Mouse (Mus musculus) hindbrain, embryonic 12.5 days (tissue): ENCODE measurements around the gene Lrrfip2. TPM values are rescaled to one million over a fixed set of nuclear protein-coding genes. Genes with fewer than 3 reads are reported as not detected.

Source experiments
- ATAC-seq: fragments of 200-750 bp; cut with Nextera tagmentation; 2 replicates; pipeline ENCODE4 v1.8.0; 2017; ENCODE audit warnings: moderate TSS enrichment; ENCODE audit not compliant: low FRiP score
- H3K27ac ChIP-seq: fragments of 300-500 bp; sonication (generic); 2 replicates; pipeline ENCODE4 v1.5.1; 2016; ENCODE audit warnings: mild to moderate bottlenecking
- H3K27me3 ChIP-seq: fragments of 300-500 bp; sonication (generic); 2 replicates; pipeline ENCODE4 v1.6.1; 2016; ENCODE audit warnings: mild to moderate bottlenecking
- H3K36me3 ChIP-seq: fragments of 300-500 bp; sonication (generic); 2 replicates; pipeline ENCODE4 v1.6.1; 2016; ENCODE audit warnings: mild to moderate bottlenecking
- H3K4me1 ChIP-seq: fragments of 300-500 bp; sonication (generic); 2 replicates; pipeline ENCODE4 v1.6.1; 2016
- H3K4me2 ChIP-seq: fragments of 300-500 bp; sonication (generic); replicated peaks from 2 replicates; pipeline ENCODE4 v1.6.1; 2016; ENCODE audit warnings: mild to moderate bottlenecking
- H3K4me3 ChIP-seq: fragments of 300-500 bp; sonication (generic); 2 replicates; pipeline ENCODE4 v1.5.1; 2016; ENCODE audit warnings: mild to moderate bottlenecking
- H3K9ac ChIP-seq: fragments of 300-500 bp; sonication (generic); 2 replicates; pipeline ENCODE4 v1.6.1; 2016; ENCODE audit warnings: mild to moderate bottlenecking, moderate library complexity
- H3K9me3 ChIP-seq: fragments of 300-500 bp; sonication (generic); replicated peaks from 2 replicates; pipeline ENCODE4 v1.6.1; 2016; ENCODE audit warnings: mild to moderate bottlenecking
- WGBS: fragments of 180-500 bp; shearing (Covaris S2); methylation state at CpG from one replicate; pipeline ENCODE4 v1.1.7; 2016; 5-methylcytosine and 5-hydroxymethylcytosine counted together
- polyA plus RNA-seq: library from polyadenylated mRNA; unstranded; fragments of >200 nt; fragmentation: Nextera tagmentation; extraction: Ambion mirVana; gene quantifications from 2 replicates; pipeline ENCODE4 v1.2.1, GENCODE M21; 2016

The Lrrfip2 gene
- polyA plus RNA-seq = 50.5 and 53.7 TPM in 2 replicates

GRCm38 (mm10) chr9:111117126-111117642 lies at the start of gene Lrrfip2:
Gene Lrrfip2, plus strand, starts transcription at chr9:111117592.
- H3K9ac ChIP-seq = peak within 1 kb of the TSS; percentile 96
- peak within 1 kb of the TSS; percentile 78 for H3K4me2 ChIP-seq
- H3K4me3 ChIP-seq = peak within 1 kb of the TSS; percentile 98
- 0 out of 2 replicates have a peak, but pooled peaks cover 4% of the 10 kb centered on the region for H3K36me3 ChIP-seq
- no peaks in the 10 kb centered on the region for H3K27me3 ChIP-seq
- peak within 1 kb of the TSS; percentile 90 for H3K27ac ChIP-seq
- H3K9me3 ChIP-seq = no peaks in the 10 kb centered on the region
- WGBS = 34% methylated on average over 14 of the region's 14 CpGs
- H3K4me1 ChIP-seq = peaks cover 19% of the 10 kb centered on the region
- ATAC-seq = no peak

- ATAC-seq = no peak
- no peak overlapping the region for H3K27ac ChIP-seq
- H3K36me3 ChIP-seq = no peaks in the 10 kb centered on the region
- H3K4me2 ChIP-seq = no peak overlapping the region
- H3K9ac ChIP-seq = no peak overlapping the region
- H3K9me3 ChIP-seq = peaks cover 8% of the 10 kb centered on the region
- peaks cover 3% of the 10 kb centered on the region; the same call in 1 of the 2 replicates for H3K4me1 ChIP-seq
- WGBS = 35% methylated on average over 4 of the region's 4 CpGs
- no peaks in the 10 kb centered on the region for H3K27me3 ChIP-seq
- no peak overlapping the region for H3K4me3 ChIP-seq
Measured at GRCm38 (mm10) chr9:111070546-111070961, 46.8 kb upstream of the Lrrfip2 start.

- Histone ChIP-seq H3K4me1 (peaks cover 3% of the 10 kb centered on the region; the same call in 1 of the 2 replicates), H3K27me3 (no peaks in the 10 kb centered on the region), H3K9me3 (peaks cover 8% of the 10 kb centered on the region), H3K4me2 (no peak overlapping the region), H3K4me3 (no peak overlapping the region), H3K36me3 (no peaks in the 10 kb centered on the region), H3K27ac (no peak overlapping the region), H3K9ac (no peak overlapping the region)
- ATAC-seq = no peak
- 68% methylated on average over 7 of the region's 7 CpGs for WGBS
Measured at GRCm38 (mm10) chr9:111072175-111072574, 45.2 kb upstream of the Lrrfip2 start.

GRCm38 (mm10) chr9:111072971-111073370 lies 44.4 kb upstream of the Lrrfip2 start:
- no peak overlapping the region for H3K4me3 ChIP-seq
- H3K4me1 ChIP-seq = peaks cover 3% of the 10 kb centered on the region; the same call in 1 of the 2 replicates
- no peak overlapping the region for H3K27ac ChIP-seq
- WGBS = 74% methylated on average over 4 of the region's 4 CpGs
- no peak for ATAC-seq
- H3K4me2 ChIP-seq = no peak overlapping the region
- H3K9me3 ChIP-seq = peaks cover 8% of the 10 kb centered on the region
- no peaks in the 10 kb centered on the region for H3K36me3 ChIP-seq
- H3K9ac ChIP-seq = no peak overlapping the region
- H3K27me3 ChIP-seq = no peaks in the 10 kb centered on the region

GRCm38 (mm10) chr9:111077745-111078144 lies 39.6 kb upstream of the Lrrfip2 start:
- peaks cover 8% of the 10 kb centered on the region for H3K9me3 ChIP-seq
- H3K27ac ChIP-seq = no peak overlapping the region
- WGBS = 67% methylated on average over 5 of the region's 5 CpGs
- no peak overlapping the region for H3K4me3 ChIP-seq
- H3K9ac ChIP-seq = no peak overlapping the region
- no peak overlapping the region for H3K4me2 ChIP-seq
- no peaks in the 10 kb centered on the region for H3K36me3 ChIP-seq
- ATAC-seq = no peak
- H3K4me1 ChIP-seq = no peaks in the 10 kb centered on the region
- H3K27me3 ChIP-seq = no peaks in the 10 kb centered on the region

- H3K9ac ChIP-seq = no peak overlapping the region
- no peaks in the 10 kb centered on the region for H3K36me3 ChIP-seq
- no peak for ATAC-seq
- H3K4me1 ChIP-seq = no peaks in the 10 kb centered on the region
- H3K27ac ChIP-seq = no peak overlapping the region
- H3K4me2 ChIP-seq = no peak overlapping the region
- H3K4me3 ChIP-seq = no peak overlapping the region
- WGBS = 89% methylated on average over 8 of the region's 8 CpGs
- H3K27me3 ChIP-seq = 0 out of 2 replicates have a peak, but pooled peaks cover 3% of the 10 kb centered on the region
- H3K9me3 ChIP-seq = no peaks in the 10 kb centered on the region
Measured at GRCm38 (mm10) chr9:111080801-111081200, 36.6 kb upstream of the Lrrfip2 start.

- no peak overlapping the region for H3K4me2 ChIP-seq
- H3K4me3 ChIP-seq = no peak overlapping the region
- no peaks in the 10 kb centered on the region for H3K4me1 ChIP-seq
- no peaks in the 10 kb centered on the region for H3K9me3 ChIP-seq
- ATAC-seq = no peak
- no peak overlapping the region for H3K9ac ChIP-seq
- H3K36me3 ChIP-seq = no peaks in the 10 kb centered on the region
- WGBS = 88% methylated on average over 5 of the region's 5 CpGs
- no peak overlapping the region for H3K27ac ChIP-seq
- 0 out of 2 replicates have a peak, but pooled peaks cover 3% of the 10 kb centered on the region for H3K27me3 ChIP-seq
Measured at GRCm38 (mm10) chr9:111081765-111082164, 35.6 kb upstream of the Lrrfip2 start.

GRCm38 (mm10) chr9:111085329-111085728 lies 32.1 kb upstream of the Lrrfip2 start:
- Histone ChIP-seq H3K4me1 (peaks cover 7% of the 10 kb centered on the region; the same call in 1 of the 2 replicates), H3K27ac (no peak overlapping the region), H3K9ac (no peak overlapping the region), H3K9me3 (no peaks in the 10 kb centered on the region), H3K27me3 (0 out of 2 replicates have a peak, but pooled peaks cover 3% of the 10 kb centered on the region), H3K4me2 (no peak overlapping the region), H3K4me3 (no peak overlapping the region), H3K36me3 (no peaks in the 10 kb centered on the region)
- ATAC-seq = no peak
- 61% methylated on average over 4 of the region's 4 CpGs for WGBS

- H3K9ac ChIP-seq = no peak overlapping the region
- H3K27ac ChIP-seq = no peak overlapping the region
- ATAC-seq = no peak
- H3K4me2 ChIP-seq = no peak overlapping the region
- no peaks in the 10 kb centered on the region for H3K36me3 ChIP-seq
- WGBS = 71% methylated on average over 6 of the region's 6 CpGs
- H3K4me1 ChIP-seq = peaks cover 7% of the 10 kb centered on the region; the same call in 1 of the 2 replicates
- no peaks in the 10 kb centered on the region for H3K9me3 ChIP-seq
- H3K4me3 ChIP-seq = no peak overlapping the region
- H3K27me3 ChIP-seq = 0 out of 2 replicates have a peak, but pooled peaks cover 3% of the 10 kb centered on the region
Measured at GRCm38 (mm10) chr9:111086137-111086536, 31.3 kb upstream of the Lrrfip2 start.

- ATAC-seq = no peak
- Histone ChIP-seq H3K9ac (no peak overlapping the region), H3K27ac (no peak overlapping the region), H3K4me3 (no peak overlapping the region), H3K36me3 (no peaks in the 10 kb centered on the region), H3K4me2 (no peak overlapping the region), H3K9me3 (no peaks in the 10 kb centered on the region), H3K27me3 (0 out of 2 replicates have a peak, but pooled peaks cover 3% of the 10 kb centered on the region), H3K4me1 (peaks cover 7% of the 10 kb centered on the region; the same call in 1 of the 2 replicates)
- 28% methylated on average over 3 of the region's 3 CpGs for whole genome bisulfite sequencing
Measured at GRCm38 (mm10) chr9:111086995-111087606, 30.3 kb upstream of the Lrrfip2 start.

- peaks cover 7% of the 10 kb centered on the region; the same call in 1 of the 2 replicates for H3K4me1 ChIP-seq
- H3K4me3 ChIP-seq = no peak overlapping the region
- H3K36me3 ChIP-seq = no peaks in the 10 kb centered on the region
- H3K27me3 ChIP-seq = 0 out of 2 replicates have a peak, but pooled peaks cover 3% of the 10 kb centered on the region
- no peak overlapping the region for H3K4me2 ChIP-seq
- H3K9ac ChIP-seq = no peak overlapping the region
- WGBS = 2% methylated on average over 5 of the region's 5 CpGs
- no peak for ATAC-seq
- H3K9me3 ChIP-seq = no peaks in the 10 kb centered on the region
- H3K27ac ChIP-seq = no peak overlapping the region
Measured at GRCm38 (mm10) chr9:111087960-111088359, 29.4 kb upstream of the Lrrfip2 start.

GRCm38 (mm10) chr9:111088886-111089285 lies 28.5 kb upstream of the Lrrfip2 start:
- Histone ChIP-seq H3K27me3 (0 out of 2 replicates have a peak, but pooled peaks cover 3% of the 10 kb centered on the region), H3K4me3 (no peak overlapping the region), H3K9ac (no peak overlapping the region), H3K4me2 (no peak overlapping the region), H3K27ac (no peak overlapping the region), H3K9me3 (no peaks in the 10 kb centered on the region), H3K4me1 (peaks cover 7% of the 10 kb centered on the region; the same call in 1 of the 2 replicates), H3K36me3 (no peaks in the 10 kb centered on the region)
- ATAC-seq = no peak
- 38% methylated on average over 7 of the region's 7 CpGs for WGBS
